Mouse (Mus musculus) testis, adult 2 months (tissue): ENCODE data around the gene Cldn34b4.

ENCODE experiments used
- CTCF ChIP-seq: fragments of 200-500 bp; IDR thresholded peaks from 2 replicates; pipeline ENCODE4 v1.5.1; 2012; ENCODE audit warnings: low read depth, mild to moderate bottlenecking, inconsistent platforms, low read length, moderate library complexity; ENCODE audit not compliant: control insufficient read depth, insufficient read depth, insufficient replicate concordance
- POLR2A ChIP-seq: fragments of 200-500 bp; IDR thresholded peaks from 2 replicates; pipeline ENCODE4 v1.6.1; 2012; ENCODE audit warnings: low read depth, mild to moderate bottlenecking, inconsistent platforms, low read length, moderate library complexity; ENCODE audit not compliant: control insufficient read depth

DNA sequence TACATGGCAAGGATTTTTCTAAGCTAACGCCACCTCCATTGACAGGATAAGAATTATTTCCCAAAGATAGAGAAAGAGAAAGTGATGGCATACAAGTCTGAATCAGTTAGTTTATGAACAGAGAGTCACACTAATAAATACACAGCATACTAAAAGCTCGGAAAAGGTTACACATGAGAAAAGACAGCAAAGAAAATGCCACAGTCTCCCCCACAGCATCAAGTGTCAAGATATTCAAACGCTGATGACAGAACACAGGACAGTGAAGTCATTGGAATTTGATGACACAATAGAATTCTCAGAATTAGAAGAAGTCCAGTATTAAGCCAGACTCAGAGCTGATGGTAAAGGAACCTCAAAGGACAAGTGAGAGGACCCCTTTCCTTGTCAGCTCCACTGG is at the start of gene Cldn34b4:
- TF ChIP-seq CTCF (no peak), POLR2A (no peak)
